Mouse (Mus musculus): ENCODE measurements around the gene Eef1akmt2.

Gene Eef1akmt2

GRCm38 (mm10) chr7:132866316-132866715 lies 13.8 kb upstream of the Eef1akmt2 start:
- DNase-seq: no peak

- peak; percentile 90 to 96 for DNase-seq
Measured at GRCm38 (mm10) chr7:132859042-132859958, 6.8 kb upstream of the Eef1akmt2 start, which contains the start of gene Abraxas2. TSS of gene Abraxas2 (plus strand) at chr7:132859225.

- DNase-seq: peak in 1 of 2 experiments; percentile 20
Measured at GRCm38 (mm10) chr7:132858043-132858608, 5.7 kb upstream of the Eef1akmt2 start.

GRCm38 (mm10) chr7:132856083-132856482 lies 3.6 kb upstream of the Eef1akmt2 start:
- DNase-seq: no peak

GRCm38 (mm10) chr7:132853946-132854345 lies 1.5 kb upstream of the Eef1akmt2 start:
- no peak for DNase-seq

- no peak for DNase-seq
Measured at GRCm38 (mm10) chr7:132853361-132853760, 888 bp upstream of the Eef1akmt2 start.

GRCm38 (mm10) chr7:132843152-132843551 lies 9.3 kb downstream of the Eef1akmt2 start:
- DNase-seq: no peak

GRCm38 (mm10) chr7:132842455-132842854 lies 10.0 kb downstream of the Eef1akmt2 start:
- no peak for DNase-seq

- no peak for DNase-seq
Measured at GRCm38 (mm10) chr7:132841287-132841686, 11.2 kb downstream of the Eef1akmt2 start.

- no peak for DNase-seq
Measured at GRCm38 (mm10) chr7:132830955-132831354, 21.5 kb downstream of the Eef1akmt2 start.

GRCm38 (mm10) chr7:132824346-132825022 lies 28.0 kb downstream of the Eef1akmt2 start:
- no peak for DNase-seq

GRCm38 (mm10) chr7:132823832-132824231 lies 28.6 kb downstream of the Eef1akmt2 start:
- DNase-seq: no peak

GRCm38 (mm10) chr7:132820692-132821091 lies 31.8 kb downstream of the Eef1akmt2 start:
- DNase-seq: no peak

GRCm38 (mm10) chr7:132817056-132817455 lies 35.4 kb downstream of the Eef1akmt2 start:
- no peak for DNase-seq

- DNase-seq: no peak
Measured at GRCm38 (mm10) chr7:132816528-132816927, 35.9 kb downstream of the Eef1akmt2 start.

GRCm38 (mm10) chr7:132815081-132815480 lies 37.4 kb downstream of the Eef1akmt2 start:
- no peak for DNase-seq

GRCm38 (mm10) chr7:132814089-132814450 lies 38.4 kb downstream of the Eef1akmt2 start:
- peak in 1 of 2 experiments; percentile 42 for DNase-seq

GRCm38 (mm10) chr7:132813416-132814088 lies 38.9 kb downstream of the Eef1akmt2 start, which contains the start of gene Fam53b:
TSS of gene Fam53b (minus strand) at chr7:132813886.
- peak; percentile 89 to 91 for DNase-seq

- peak; percentile 75 to 76 for DNase-seq
Measured at GRCm38 (mm10) chr7:132812619-132813415, 39.7 kb downstream of the Eef1akmt2 start.

GRCm38 (mm10) chr7:132811716-132812618 lies 40.5 kb downstream of the Eef1akmt2 start:
- DNase-seq: peak; percentile 70 to 74

- peak; percentile 96 to 97 for DNase-seq
Measured at GRCm38 (mm10) chr7:132810879-132811278, 41.6 kb downstream of the Eef1akmt2 start.

Measured in cerebellum, postnatal 25 days (tissue).